Mouse (Mus musculus) frontal cortex, postnatal 14 days (tissue): ENCODE results near the gene Pex26.
A peak's percentile ranks its signal among the peaks of the same experiment; 100 is the strongest.

Source experiments
- DNase-seq, 2 experiments: peaks; one replicate each; pipeline ENCODE4 v3.0.0; 2022; ENCODE audit warnings: low spot score in 2 of 2

Pex26 gene

DNA sequence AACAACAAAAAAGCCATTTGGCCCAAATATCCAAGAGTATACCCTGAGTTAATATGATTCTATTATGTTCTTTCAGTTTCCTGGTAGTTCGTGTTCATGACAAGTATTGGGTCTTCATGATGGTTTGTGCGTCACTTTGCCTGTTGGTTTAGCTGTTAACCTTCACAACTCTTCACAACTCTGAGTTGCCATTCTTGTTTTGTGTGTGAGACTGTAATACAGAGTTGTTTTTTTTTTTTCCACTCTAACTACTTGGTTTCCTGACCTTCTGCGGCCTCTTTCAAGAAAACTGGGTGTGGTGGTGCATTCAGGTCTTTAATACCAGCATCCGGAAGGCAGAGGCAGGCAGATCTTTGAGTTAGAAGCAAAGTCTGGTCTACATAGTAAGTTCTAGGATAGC lies 54.7 kb downstream of the Pex26 start:
- DNase-seq = no peak

DNA sequence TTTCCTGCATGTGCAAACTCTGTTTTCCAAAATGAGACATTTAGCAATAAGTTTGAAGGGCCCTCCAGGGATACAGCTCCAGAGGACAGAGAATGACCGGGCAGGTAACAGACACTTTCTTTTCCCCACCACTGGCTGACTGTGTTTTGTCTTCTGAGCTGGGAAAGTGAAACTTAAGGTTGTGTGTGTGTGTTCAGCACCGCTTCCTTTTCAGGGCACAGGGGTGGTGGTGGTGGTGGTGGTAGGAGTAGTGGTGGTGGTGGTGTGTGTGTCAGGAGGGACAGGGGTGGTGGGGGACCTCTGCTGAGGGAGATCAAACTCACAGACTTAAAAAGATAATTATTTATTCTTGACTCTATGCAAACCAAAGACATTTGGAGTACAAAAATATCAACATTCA lies 58.3 kb downstream of the Pex26 start:
- no peak for DNase-seq

DNA sequence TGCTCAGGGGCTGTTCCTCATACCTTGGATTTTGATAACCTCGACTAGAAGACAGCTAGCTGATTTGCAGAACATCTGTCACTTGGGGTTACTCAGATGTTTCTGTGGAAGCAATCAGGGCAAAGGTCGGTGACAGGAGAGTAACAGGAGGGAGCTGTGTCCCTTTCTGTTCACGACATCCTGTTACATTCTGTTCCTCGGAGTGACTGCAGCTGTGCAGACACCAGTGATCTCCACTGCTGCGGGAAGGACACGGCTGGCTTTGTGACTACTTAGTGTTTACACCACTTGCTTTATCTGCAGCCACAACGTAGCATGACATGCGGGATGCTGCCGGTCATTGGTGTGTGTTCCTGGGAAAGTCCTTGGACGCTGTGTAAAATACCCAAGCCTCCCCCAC lies 59.7 kb downstream of the Pex26 start:
- no peak for DNase-seq

DNA sequence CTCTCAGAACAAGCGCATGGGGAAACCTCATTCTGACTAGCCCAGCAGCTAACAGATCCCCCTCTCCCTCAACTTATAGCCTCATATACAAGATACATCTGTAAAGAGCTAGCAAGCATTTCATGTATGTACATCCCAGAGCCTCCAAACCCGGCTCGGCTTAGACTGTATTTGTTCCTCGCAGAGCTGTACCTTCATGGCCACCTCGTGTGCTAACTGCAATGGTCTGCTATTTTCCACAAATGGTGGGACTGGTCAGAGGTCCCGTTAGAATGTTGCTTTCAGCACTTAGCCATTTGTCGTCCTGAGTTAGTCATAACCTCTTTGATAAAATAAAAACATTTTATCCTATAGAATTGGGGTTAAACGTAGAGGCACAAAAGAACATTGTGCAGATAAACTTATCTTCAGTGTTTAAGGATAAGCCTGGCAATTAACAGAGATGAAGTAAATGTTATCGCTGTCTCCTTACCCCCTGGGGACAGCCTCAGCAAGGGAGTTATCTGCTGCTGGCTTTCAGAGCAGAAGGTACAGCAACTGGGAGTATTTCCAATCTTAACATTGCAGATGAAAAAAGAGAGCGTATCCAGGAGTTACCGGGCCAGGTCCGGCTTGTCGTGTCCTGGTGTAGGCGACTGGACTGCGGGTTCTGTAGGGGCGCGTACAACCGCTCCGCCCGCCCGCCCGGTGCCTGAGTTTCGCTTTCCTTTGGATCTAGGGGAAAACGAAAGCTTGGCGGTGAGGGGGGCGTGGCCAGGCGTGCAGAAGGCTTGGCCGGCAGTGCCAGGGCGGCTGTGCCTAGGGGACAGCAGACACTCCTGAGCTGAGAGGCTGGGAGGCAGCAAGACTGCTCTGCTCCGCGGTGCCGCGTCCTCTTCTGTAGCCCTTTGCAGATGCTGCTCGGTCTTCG lies 61.9 kb downstream of the Pex26 start, which contains the start of gene Usp18:
TSS of gene Usp18 (plus strand) at position 780 of the 910 bp plus-strand sequence.
- peak; percentile 41 to 65 for DNase-seq

DNA sequence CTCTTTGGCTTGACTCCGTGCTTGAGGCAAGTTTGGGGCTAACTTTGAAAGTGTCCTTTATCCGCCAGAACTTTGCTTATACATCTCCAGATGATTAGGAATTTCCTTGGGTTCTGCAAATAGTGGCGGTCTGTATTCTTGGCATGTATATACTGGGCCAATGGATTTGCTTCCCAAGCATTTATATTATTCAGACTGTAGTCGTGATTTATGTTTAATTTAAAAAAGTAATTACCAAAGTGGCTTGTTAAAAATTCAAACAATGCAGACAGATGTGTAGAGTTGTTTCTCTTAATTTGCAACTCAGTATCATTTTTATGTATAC lies 62.5 kb downstream of the Pex26 start:
- no peak for DNase-seq
